Mouse (Mus musculus): Measurements from ENCODE around the gene Map2k4. TPM values are rescaled to one million over a fixed set of nuclear protein-coding genes. Genes with fewer than 3 reads are reported as not detected.

The Map2k4 gene
- polyA plus RNA-seq, 1 experiment = 72.5 TPM

- DNase-seq (ENCODE audit: low read depth) = no peak
- TF ChIP-seq CTCF (IDR thresholded peaks at IDR 0.05; ENCODE audit: borderline replicate concordance, extremely low read depth, insufficient read depth, insufficient read length) (no peak), POLR2A (IDR thresholded peaks at IDR 0.05; ENCODE audit: borderline replicate concordance, extremely low read depth, insufficient read depth, insufficient read length, poor library complexity, severe bottlenecking) (no peak)
Observed at GRCm38 (mm10) chr11:65704861-65705260, 83.2 kb downstream of the Map2k4 start.

GRCm38 (mm10) chr11:65678824-65679402 lies 109.2 kb downstream of the Map2k4 start:
- peak; percentile 68 for DNase-seq (ENCODE audit: low read depth)
- TF ChIP-seq CTCF (IDR thresholded peaks at IDR 0.05; ENCODE audit: borderline replicate concordance, extremely low read depth, insufficient read depth, insufficient read length) = peak; percentile 70; the same call in 1 of the 2 replicates
- no peak for TF ChIP-seq POLR2A (IDR thresholded peaks at IDR 0.05; ENCODE audit: borderline replicate concordance, extremely low read depth, insufficient read depth, insufficient read length, poor library complexity, severe bottlenecking)

- TF ChIP-seq CTCF (IDR thresholded peaks at IDR 0.05; ENCODE audit: borderline replicate concordance, extremely low read depth, insufficient read depth, insufficient read length) (no peak), POLR2A (IDR thresholded peaks at IDR 0.05; ENCODE audit: borderline replicate concordance, extremely low read depth, insufficient read depth, insufficient read length, poor library complexity, severe bottlenecking) (no peak)
- DNase-seq (ENCODE audit: low read depth) = peak; percentile 12
Observed at GRCm38 (mm10) chr11:65667348-65667969, 120.6 kb downstream of the Map2k4 start.

DNA sequence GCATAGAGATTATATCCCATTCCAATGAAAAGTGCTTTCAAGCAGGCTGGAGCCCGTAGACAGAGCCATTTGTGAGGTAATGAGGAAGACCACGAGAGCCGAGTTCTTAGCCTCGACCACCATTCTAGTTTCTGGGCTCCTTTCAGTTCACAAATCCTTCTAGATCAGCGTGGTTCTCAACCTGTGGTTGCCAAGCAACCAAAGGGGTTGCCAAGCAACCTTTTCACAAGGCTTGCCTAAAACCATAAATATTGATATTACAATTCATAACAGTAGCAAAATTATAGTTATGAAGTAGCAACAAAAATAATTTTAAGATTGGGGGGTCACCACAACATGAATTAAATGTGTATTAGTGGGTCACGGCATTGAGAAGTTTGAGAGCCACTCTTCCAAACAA lies 123.2 kb downstream of the Map2k4 start:
- TF ChIP-seq CTCF (IDR thresholded peaks at IDR 0.05; ENCODE audit: borderline replicate concordance, extremely low read depth, insufficient read depth, insufficient read length) = no peak
- TF ChIP-seq POLR2A (IDR thresholded peaks at IDR 0.05; ENCODE audit: borderline replicate concordance, extremely low read depth, insufficient read depth, insufficient read length, poor library complexity, severe bottlenecking) = no peak
- DNase-seq (ENCODE audit: low read depth) = peak; percentile 75

GRCm38 (mm10) chr11:65661790-65662522 lies 126.1 kb downstream of the Map2k4 start:
- DNase-seq (ENCODE audit: low read depth) = no peak
- no peak for TF ChIP-seq POLR2A (IDR thresholded peaks at IDR 0.05; ENCODE audit: borderline replicate concordance, extremely low read depth, insufficient read depth, insufficient read length, poor library complexity, severe bottlenecking)
- TF ChIP-seq CTCF (IDR thresholded peaks at IDR 0.05; ENCODE audit: borderline replicate concordance, extremely low read depth, insufficient read depth, insufficient read length) = no peak

DNA sequence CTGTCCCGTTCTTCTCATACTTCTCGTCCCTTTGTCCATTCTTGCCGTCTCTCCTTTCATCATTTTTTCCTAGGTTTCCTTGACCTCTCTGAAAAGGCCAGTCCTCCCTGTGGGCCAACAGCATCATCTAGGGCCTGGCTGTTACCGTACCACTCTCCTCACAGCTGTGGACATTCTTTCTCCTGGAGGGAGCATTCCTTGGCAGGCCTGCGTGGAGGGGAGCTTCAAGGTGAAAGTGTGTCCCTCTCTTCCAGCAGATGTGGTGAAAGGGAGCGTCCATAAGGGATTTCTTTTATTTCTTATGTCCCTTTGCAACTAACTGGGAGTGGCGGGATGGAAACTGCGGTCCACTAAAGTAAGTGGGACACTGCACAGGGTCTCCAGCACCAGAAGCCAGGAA lies 134.2 kb downstream of the Map2k4 start:
- TF ChIP-seq POLR2A (IDR thresholded peaks at IDR 0.05; ENCODE audit: borderline replicate concordance, extremely low read depth, insufficient read depth, insufficient read length, poor library complexity, severe bottlenecking) = no peak
- TF ChIP-seq CTCF (IDR thresholded peaks at IDR 0.05; ENCODE audit: borderline replicate concordance, extremely low read depth, insufficient read depth, insufficient read length) = no peak
- no peak for DNase-seq (ENCODE audit: low read depth)

- DNase-seq (ENCODE audit: low read depth) = peak; percentile 23
- no peak for TF ChIP-seq CTCF (IDR thresholded peaks at IDR 0.05; ENCODE audit: borderline replicate concordance, extremely low read depth, insufficient read depth, insufficient read length)
- TF ChIP-seq POLR2A (IDR thresholded peaks at IDR 0.05; ENCODE audit: borderline replicate concordance, extremely low read depth, insufficient read depth, insufficient read length, poor library complexity, severe bottlenecking) = no peak
Observed at GRCm38 (mm10) chr11:65651426-65651825, 136.7 kb downstream of the Map2k4 start.

DNA sequence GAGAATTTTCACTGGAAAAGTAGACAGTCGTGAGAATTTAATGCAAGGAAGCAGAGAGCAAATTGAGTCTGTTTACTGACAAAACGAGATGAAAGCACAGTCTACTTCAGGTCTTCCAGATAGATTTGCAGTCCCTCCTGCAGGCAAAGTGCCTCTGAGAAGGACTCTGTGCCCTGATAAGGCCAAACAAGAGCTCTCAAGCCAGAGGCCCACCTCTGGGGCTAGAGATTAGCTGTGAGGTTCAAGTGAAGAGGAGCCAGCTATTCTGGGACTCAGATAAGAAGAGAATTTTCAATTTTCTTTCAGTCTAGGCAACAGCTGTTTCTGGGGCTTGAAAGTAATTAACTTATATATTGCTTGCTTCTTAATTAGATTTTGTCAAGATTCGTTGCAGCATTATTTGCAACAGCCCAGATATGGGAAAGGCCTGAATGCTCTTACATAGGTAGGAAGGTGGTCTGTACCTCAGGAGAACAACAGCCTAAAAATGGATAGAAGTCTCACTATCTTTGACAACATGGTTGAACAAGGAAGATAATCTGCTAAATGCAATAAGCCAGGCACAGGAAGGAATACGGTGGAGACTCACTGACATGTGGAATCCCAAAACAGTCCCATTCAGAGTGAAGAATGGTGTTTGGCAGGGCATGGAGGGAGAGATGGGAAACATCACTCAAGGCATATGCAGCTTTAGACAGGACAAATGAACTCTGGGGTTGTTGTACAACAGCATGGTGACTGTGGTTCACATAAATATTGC lies 138.0 kb downstream of the Map2k4 start:
- TF ChIP-seq CTCF (IDR thresholded peaks at IDR 0.05; ENCODE audit: borderline replicate concordance, extremely low read depth, insufficient read depth, insufficient read length) (no peak), POLR2A (IDR thresholded peaks at IDR 0.05; ENCODE audit: borderline replicate concordance, extremely low read depth, insufficient read depth, insufficient read length, poor library complexity, severe bottlenecking) (no peak)
- DNase-seq (ENCODE audit: low read depth) = peak; percentile 5

GRCm38 (mm10) chr11:65649469-65649868 lies 138.6 kb downstream of the Map2k4 start:
- no peak for TF ChIP-seq CTCF (IDR thresholded peaks at IDR 0.05; ENCODE audit: borderline replicate concordance, extremely low read depth, insufficient read depth, insufficient read length)
- no peak for TF ChIP-seq POLR2A (IDR thresholded peaks at IDR 0.05; ENCODE audit: borderline replicate concordance, extremely low read depth, insufficient read depth, insufficient read length, poor library complexity, severe bottlenecking)
- no peak for DNase-seq (ENCODE audit: low read depth)

- no peak for DNase-seq (ENCODE audit: low read depth)
- no peak for TF ChIP-seq POLR2A (IDR thresholded peaks at IDR 0.05; ENCODE audit: borderline replicate concordance, extremely low read depth, insufficient read depth, insufficient read length, poor library complexity, severe bottlenecking)
- TF ChIP-seq CTCF (IDR thresholded peaks at IDR 0.05; ENCODE audit: borderline replicate concordance, extremely low read depth, insufficient read depth, insufficient read length) = no peak
Observed at GRCm38 (mm10) chr11:65646314-65646713, 141.8 kb downstream of the Map2k4 start.

DNA sequence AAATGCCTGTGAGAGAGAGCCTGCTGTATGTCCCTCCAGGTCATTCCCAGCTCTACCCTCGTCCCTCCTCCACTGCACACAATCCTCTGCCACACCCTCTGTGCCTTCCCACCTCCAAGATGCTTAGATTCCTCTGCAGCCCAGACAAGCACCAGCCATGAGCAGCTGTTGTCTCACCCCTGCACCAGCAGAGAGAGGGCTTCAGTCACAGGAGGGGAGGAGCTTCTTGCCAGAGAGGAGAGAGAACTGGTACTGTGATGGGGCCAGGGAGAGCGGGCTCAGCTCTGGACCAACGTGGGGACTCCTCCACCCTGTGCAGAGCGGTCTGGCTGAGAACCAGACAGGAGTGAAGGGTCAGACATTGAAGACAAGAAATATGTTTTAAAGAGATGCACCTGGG lies 143.6 kb downstream of the Map2k4 start:
- no peak for TF ChIP-seq CTCF (IDR thresholded peaks at IDR 0.05; ENCODE audit: borderline replicate concordance, extremely low read depth, insufficient read depth, insufficient read length)
- TF ChIP-seq POLR2A (IDR thresholded peaks at IDR 0.05; ENCODE audit: borderline replicate concordance, extremely low read depth, insufficient read depth, insufficient read length, poor library complexity, severe bottlenecking) = no peak
- DNase-seq (ENCODE audit: low read depth) = no peak

Data from brain, embryonic 14.5 days (tissue).